Mouse (Mus musculus) ES-Bruce4 (cell line): ENCODE results near the gene Slc5a11. TPM values are rescaled to one million over a fixed set of nuclear protein-coding genes. Genes with fewer than 3 reads are reported as not detected.

Experiments used
- H3K27ac ChIP-seq: 2 replicates; pipeline ENCODE4 v1.5.1; 2012; ENCODE audit warnings: low read length, inconsistent platforms; ENCODE audit not compliant: insufficient read depth
- H3K27me3 ChIP-seq: 2 replicates; pipeline ENCODE4 v1.6.1; 2012; ENCODE audit warnings: mild to moderate bottlenecking, low read length, inconsistent platforms; ENCODE audit not compliant: control insufficient read depth, poor library complexity, insufficient read depth, severe bottlenecking
- H3K36me3 ChIP-seq: 2 replicates; pipeline ENCODE4 v1.6.1; 2012; ENCODE audit warnings: inconsistent platforms, mild to moderate bottlenecking, low read length, moderate library complexity; ENCODE audit not compliant: control insufficient read depth, poor library complexity, insufficient read depth, severe bottlenecking
- H3K4me1 ChIP-seq: one replicate; pipeline ENCODE4 v1.8.1; 2011; ENCODE audit warnings: low read length; ENCODE audit not compliant: control insufficient read depth, insufficient read depth
- H3K4me3 ChIP-seq: 2 replicates; pipeline ENCODE4 v1.5.1; 2011; ENCODE audit warnings: low read depth, mild to moderate bottlenecking, low read length
- H3K9ac ChIP-seq: 2 replicates; pipeline ENCODE4 v1.6.1; 2012; ENCODE audit warnings: low read depth, mild to moderate bottlenecking, inconsistent platforms; ENCODE audit not compliant: poor library complexity, severe bottlenecking
- H3K9me3 ChIP-seq: replicated peaks from 2 replicates; pipeline ENCODE4 v1.6.1; 2012; ENCODE audit warnings: mild to moderate bottlenecking, low read length, inconsistent platforms; ENCODE audit not compliant: control insufficient read depth, poor library complexity, insufficient read depth, severe bottlenecking
- CTCF ChIP-seq: IDR thresholded peaks from one replicate; pipeline ENCODE4 v1.8.1; 2011; ENCODE audit warnings: low read depth, low read length
- EP300 ChIP-seq: IDR thresholded peaks from 2 replicates; pipeline ENCODE4 v1.6.1; 2011; ENCODE audit warnings: low read depth, low read length; ENCODE audit not compliant: insufficient read depth
- POLR2A ChIP-seq: IDR thresholded peaks from one replicate; pipeline ENCODE4 v1.8.1; 2011; ENCODE audit warnings: low read length; ENCODE audit not compliant: insufficient read depth
- polyA plus RNA-seq: library from polyadenylated mRNA; stranded (reverse); fragments of >200 nt; gene quantifications from 2 replicates; pipeline ENCODE4 v1.2.4, GENCODE M21; 2011; ENCODE audit warnings: low read depth; ENCODE audit not compliant: missing spikeins, insufficient read depth, insufficient read length

Gene Slc5a11
- polyA plus RNA-seq, 1 experiment, result 2.3 TPM

DNA sequence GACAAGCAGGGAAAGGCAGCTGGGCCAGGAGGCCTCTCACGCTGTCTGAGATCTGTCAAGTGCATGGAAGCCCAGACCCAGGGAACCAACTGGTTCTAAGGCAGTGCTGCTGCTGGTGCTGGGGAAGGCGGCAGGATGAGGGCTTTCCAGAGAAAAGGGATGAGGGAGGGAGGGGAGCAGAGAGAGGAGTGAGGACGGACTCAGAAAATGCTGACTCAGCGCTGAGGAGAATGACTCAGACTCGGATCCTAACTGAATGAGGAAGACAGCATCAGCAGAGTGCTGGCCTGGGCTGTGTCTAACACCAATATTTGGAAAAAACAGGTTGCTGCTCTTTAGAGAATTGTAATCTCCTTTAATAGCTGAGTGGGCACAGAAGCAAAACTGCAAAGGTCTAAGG, 97.3 kb downstream of the Slc5a11 start:
- Histone ChIP-seq H3K27me3 (no peaks in the 10 kb centered on the region), H3K9me3 (no peaks in the 10 kb centered on the region), H3K27ac (no peak overlapping the region), H3K4me1 (no peaks in the 10 kb centered on the region), H3K4me3 (no peak overlapping the region), H3K36me3 (peaks cover 7% of the 10 kb centered on the region), H3K9ac (no peak overlapping the region)
- no peak for TF ChIP-seq POLR2A
- TF ChIP-seq EP300, result no peak
- TF ChIP-seq CTCF, result no peak

DNA sequence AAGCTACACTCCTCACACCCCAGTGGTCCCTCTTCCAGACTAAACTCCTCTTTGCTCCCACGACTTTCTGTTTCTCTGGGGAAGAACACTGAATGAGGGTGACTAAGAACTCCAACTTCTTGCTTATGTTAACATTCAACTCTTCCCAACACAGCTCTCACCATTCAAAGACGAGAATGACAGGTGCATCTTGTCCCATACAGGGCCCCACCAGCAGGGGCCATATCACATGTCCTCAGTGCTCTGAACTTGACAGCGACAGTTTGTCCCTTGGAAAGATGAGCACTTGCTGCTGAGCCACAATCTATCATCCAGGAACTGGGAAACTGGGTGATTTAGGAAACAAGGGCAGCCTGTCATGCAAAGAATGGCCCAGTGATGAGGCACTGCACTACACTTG, 98.2 kb downstream of the Slc5a11 start:
- H3K36me3 ChIP-seq, result peaks cover 7% of the 10 kb centered on the region
- H3K27me3 ChIP-seq, result no peaks in the 10 kb centered on the region
- H3K4me3 ChIP-seq, result no peak overlapping the region
- H3K27ac ChIP-seq, result no peak overlapping the region
- no peak for TF ChIP-seq EP300
- H3K9me3 ChIP-seq, result no peaks in the 10 kb centered on the region
- no peaks in the 10 kb centered on the region for H3K4me1 ChIP-seq
- H3K9ac ChIP-seq, result no peak overlapping the region

DNA sequence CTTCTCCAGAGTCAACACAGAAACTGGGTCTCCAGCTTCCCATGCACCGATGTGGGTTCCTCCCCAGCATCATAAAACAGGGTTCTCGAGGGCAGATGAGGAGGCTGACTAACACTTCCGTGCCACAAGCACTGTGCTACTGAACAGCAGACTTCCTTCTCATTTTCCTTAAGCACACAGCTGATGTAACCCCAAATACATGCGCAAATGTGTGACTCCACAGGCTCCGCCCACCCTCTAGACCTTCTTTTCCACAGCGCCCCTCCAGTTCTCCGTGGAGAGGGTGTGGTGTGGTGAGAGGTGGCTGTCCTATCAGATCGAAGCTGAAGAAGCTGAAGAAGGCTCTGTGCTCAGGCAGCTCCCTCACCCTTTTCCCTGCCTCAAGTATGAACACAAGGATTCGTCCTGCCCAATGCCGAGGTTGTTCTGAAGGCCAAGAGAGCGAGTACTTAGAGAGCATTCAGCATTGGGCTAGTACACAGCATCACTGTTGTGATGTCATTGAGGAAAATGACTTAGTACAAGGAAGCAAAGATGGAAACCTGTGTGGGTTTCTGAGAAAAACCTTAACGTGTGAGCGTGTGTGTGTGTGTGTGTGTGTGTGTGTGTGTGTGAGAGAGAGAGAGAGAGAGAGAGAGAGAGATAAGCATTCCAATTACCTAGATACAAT, 108.0 kb downstream of the Slc5a11 start:
- Histone ChIP-seq H3K27me3 (no peaks in the 10 kb centered on the region), H3K4me1 (no peaks in the 10 kb centered on the region), H3K36me3 (peaks cover 12% of the 10 kb centered on the region), H3K9me3 (no peaks in the 10 kb centered on the region), H3K27ac (no peak overlapping the region), H3K9ac (no peak overlapping the region), H3K4me3 (no peak overlapping the region)
- no peak for TF ChIP-seq EP300
- no peak for TF ChIP-seq POLR2A
- TF ChIP-seq CTCF, result no peak

Other genes with a start within 250 kb of the Slc5a11 start
- gene Rbbp6, start 249.1 kb upstream of the Slc5a11 start, polyA plus RNA-seq, result 101 and 105 TPM in 2 replicates
- 111 and 119 TPM in 2 replicates for gene Tnrc6a, start 90.9 kb upstream of the Slc5a11 start, polyA plus RNA-seq
- gene Lcmt1, start 155.0 kb downstream of the Slc5a11 start, polyA plus RNA-seq, result 49.9 and 62.6 TPM in 2 replicates
- gene Arhgap17, start 155.1 kb downstream of the Slc5a11 start, polyA plus RNA-seq, result 38.2 and 38.8 TPM in 2 replicates
- not detected in 2 replicates for gene Aqp8, start 247.5 kb downstream of the Slc5a11 start, polyA plus RNA-seq